Mouse (Mus musculus): Measurements from ENCODE around the gene Disc1. TPM values are rescaled to one million over a fixed set of nuclear protein-coding genes. Genes with fewer than 3 reads are reported as not detected.
A peak's percentile ranks its signal among the peaks of the same experiment; 100 is the strongest.

Disc1 gene
- polyA plus RNA-seq, 1 experiment from 2014 or later, result 2.2 TPM

DNA sequence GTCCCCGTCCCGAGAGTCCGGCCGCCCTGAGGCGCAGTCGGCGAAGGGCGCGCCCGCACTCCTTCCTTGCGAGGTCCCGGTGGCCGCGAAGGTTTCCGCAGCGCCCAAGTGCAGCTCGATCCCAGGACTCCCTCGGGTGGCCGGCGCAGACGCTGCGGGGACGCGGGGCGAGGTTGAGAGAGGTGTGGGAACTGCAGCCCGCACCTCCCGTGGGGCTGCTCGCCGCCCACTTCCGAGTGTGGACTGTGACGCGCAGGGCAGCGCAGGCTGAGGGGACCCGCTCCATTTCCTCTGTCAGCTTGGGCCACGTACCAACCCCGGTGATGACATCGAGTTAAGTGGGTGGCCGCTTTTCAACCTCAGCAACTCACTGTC lies 428 bp downstream of the Disc1 start:
- Histone ChIP-seq H3K4me1 (ENCODE audit: control insufficient read depth, insufficient read depth, low read length) (peaks cover 8% of the 10 kb centered on the region; the same call in 1 of the 2 replicates), H3K9me3 (ENCODE audit: control insufficient read depth, low read length) (no peaks in the 10 kb centered on the region), H3K27me3 (ENCODE audit: control insufficient read depth, insufficient read depth, low read length) (peaks cover 29% of the 10 kb centered on the region), H3K9ac (ENCODE audit: low read depth, low read length) (peak overlapping the region; percentile 74), H3K36me3 (ENCODE audit: control insufficient read depth, insufficient read depth, low read length) (no peaks in the 10 kb centered on the region), H3K4me3 (ENCODE audit: low read length) (peak overlapping the region; percentile 76), H3K27ac (ENCODE audit: low read depth, low read length) (peak overlapping the region; percentile 63; the same call in 1 of the 2 replicates), H3K4me2 (replicated peaks; ENCODE audit: low read depth, low read length) (peak overlapping the region; percentile 98)
- peak; percentile 67 for ATAC-seq (ENCODE audit: low FRiP score, low TSS enrichment)
- WGBS, result 0% methylated on average over 28 of the region's 38 CpGs

DNA sequence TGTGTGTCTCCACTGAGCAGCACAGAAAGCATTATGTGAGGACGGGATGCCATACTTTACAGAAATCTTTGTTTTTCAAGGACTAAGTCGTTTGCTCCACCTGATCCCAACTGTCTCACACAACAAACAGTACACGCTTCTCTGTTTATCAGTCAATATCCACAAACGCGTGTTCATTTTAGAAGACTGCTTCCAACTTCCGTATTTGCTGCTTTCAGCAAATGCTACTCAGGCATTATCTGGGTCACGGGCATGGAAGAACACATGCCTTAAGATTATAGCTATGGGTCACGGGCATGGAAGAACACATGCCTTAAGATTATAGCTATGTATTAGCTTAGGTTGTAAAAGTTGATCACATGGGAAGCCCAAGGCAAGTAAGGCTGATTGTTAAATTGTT lies 6.9 kb downstream of the Disc1 start:
- H3K4me3 ChIP-seq (ENCODE audit: low read length), result no peak overlapping the region
- H3K9me3 ChIP-seq (ENCODE audit: control insufficient read depth, low read length), result no peaks in the 10 kb centered on the region
- no peaks in the 10 kb centered on the region for H3K27me3 ChIP-seq (ENCODE audit: control insufficient read depth, insufficient read depth, low read length)
- no peak overlapping the region for H3K9ac ChIP-seq (ENCODE audit: low read depth, low read length)
- 84% methylated on average over 8 of the region's 8 CpGs for WGBS
- no peak overlapping the region for H3K4me2 ChIP-seq (replicated peaks; ENCODE audit: low read depth, low read length)
- no peak overlapping the region for H3K27ac ChIP-seq (ENCODE audit: low read depth, low read length)
- H3K4me1 ChIP-seq (ENCODE audit: control insufficient read depth, insufficient read depth, low read length), result no peaks in the 10 kb centered on the region
- no peak for ATAC-seq (ENCODE audit: low FRiP score, low TSS enrichment)
- no peaks in the 10 kb centered on the region for H3K36me3 ChIP-seq (ENCODE audit: control insufficient read depth, insufficient read depth, low read length)

DNA sequence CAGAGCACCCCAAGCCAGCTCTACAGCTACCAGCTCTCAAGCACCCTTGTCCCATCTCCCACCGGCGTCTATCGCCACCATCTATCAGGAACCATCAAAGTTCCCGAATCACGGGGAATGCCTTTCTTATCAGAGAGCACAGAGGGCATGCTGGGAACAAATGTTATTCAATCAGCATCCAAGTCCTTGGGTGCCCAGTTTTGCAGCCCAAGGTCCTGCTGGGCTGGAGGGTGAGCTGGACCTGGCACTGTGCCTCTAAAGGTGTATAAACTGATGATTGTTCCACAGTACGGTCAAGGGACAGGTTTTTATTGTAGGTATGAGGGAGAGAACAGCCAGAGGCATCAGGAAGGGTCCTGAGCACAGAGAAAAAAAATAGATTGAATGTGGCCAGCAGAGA lies 11.6 kb downstream of the Disc1 start:
- Histone ChIP-seq H3K4me2 (replicated peaks; ENCODE audit: low read depth, low read length) (no peak overlapping the region), H3K9ac (ENCODE audit: low read depth, low read length) (no peak overlapping the region), H3K36me3 (ENCODE audit: control insufficient read depth, insufficient read depth, low read length) (no peaks in the 10 kb centered on the region), H3K4me1 (ENCODE audit: control insufficient read depth, insufficient read depth, low read length) (peaks cover 5% of the 10 kb centered on the region; the same call in 1 of the 2 replicates), H3K27me3 (ENCODE audit: control insufficient read depth, insufficient read depth, low read length) (no peaks in the 10 kb centered on the region), H3K9me3 (ENCODE audit: control insufficient read depth, low read length) (no peaks in the 10 kb centered on the region), H3K27ac (ENCODE audit: low read depth, low read length) (no peak overlapping the region), H3K4me3 (ENCODE audit: low read length) (no peak overlapping the region)
- WGBS, result 83% methylated on average over 6 of the region's 6 CpGs
- ATAC-seq (ENCODE audit: low FRiP score, low TSS enrichment), result no peak

DNA sequence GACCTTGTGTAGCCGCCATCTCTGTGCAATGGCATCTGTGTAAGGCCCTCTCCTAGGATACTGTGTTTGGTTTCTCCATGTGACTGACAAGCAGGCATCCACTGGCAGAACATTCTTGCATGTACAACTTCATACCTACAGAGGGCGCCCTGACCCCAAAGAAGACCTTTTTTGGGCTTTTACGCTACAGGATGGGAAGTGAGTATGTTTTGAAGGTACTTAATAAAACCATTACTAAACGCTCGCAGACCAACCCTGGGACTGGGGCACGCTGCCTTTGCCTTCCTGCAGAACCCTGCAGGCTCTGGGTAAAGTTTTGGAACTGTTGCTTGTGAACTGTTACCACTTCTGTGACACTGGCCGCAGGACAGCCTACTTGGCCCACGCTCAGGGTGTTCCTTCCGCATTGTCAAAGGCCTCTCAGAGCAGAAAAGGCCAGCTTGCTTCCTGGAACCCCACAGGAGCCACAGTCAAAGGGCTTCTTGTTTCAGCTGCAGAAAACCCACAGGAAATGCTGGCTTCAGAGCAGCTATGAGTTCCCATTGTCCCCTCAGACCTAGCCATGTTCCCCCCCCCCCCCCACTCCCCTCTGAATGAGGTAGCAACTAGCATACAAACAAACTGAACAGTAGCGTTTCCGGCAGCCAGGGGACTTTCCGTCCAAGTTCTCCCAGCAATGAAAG lies 13.1 kb downstream of the Disc1 start:
- ATAC-seq (ENCODE audit: low FRiP score, low TSS enrichment), result peak; percentile 24; the same call in 1 of the 2 replicates
- Histone ChIP-seq H3K4me3 (ENCODE audit: low read length) (no peak overlapping the region), H3K9me3 (ENCODE audit: control insufficient read depth, low read length) (no peaks in the 10 kb centered on the region), H3K9ac (ENCODE audit: low read depth, low read length) (no peak overlapping the region), H3K36me3 (ENCODE audit: control insufficient read depth, insufficient read depth, low read length) (no peaks in the 10 kb centered on the region), H3K4me1 (ENCODE audit: control insufficient read depth, insufficient read depth, low read length) (peaks cover 5% of the 10 kb centered on the region; the same call in 1 of the 2 replicates), H3K27ac (ENCODE audit: low read depth, low read length) (peak overlapping the region; percentile 71; the same call in 1 of the 2 replicates), H3K4me2 (replicated peaks; ENCODE audit: low read depth, low read length) (no peak overlapping the region), H3K27me3 (ENCODE audit: control insufficient read depth, insufficient read depth, low read length) (no peaks in the 10 kb centered on the region)
- WGBS, result 42% methylated on average over 12 of the region's 12 CpGs

DNA sequence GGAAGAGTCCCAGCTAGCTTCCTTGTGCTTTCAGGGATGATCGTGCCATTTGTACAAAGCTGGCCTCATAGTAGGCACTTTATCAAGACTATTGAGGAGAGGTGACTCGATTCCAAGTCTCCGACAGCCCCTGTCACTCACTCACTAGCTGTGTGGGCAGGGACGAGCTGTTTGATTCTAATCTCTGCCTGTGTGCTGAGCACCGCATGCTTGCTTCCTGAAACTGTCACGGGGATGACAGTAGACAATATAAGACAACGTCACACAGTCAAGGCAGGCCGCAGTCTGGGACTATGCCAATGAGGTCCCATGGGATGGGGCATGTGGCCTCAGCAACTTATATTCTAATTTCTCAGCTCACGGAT lies 13.6 kb downstream of the Disc1 start:
- H3K36me3 ChIP-seq (ENCODE audit: control insufficient read depth, insufficient read depth, low read length), result no peaks in the 10 kb centered on the region
- no peaks in the 10 kb centered on the region for H3K9me3 ChIP-seq (ENCODE audit: control insufficient read depth, low read length)
- H3K4me1 ChIP-seq (ENCODE audit: control insufficient read depth, insufficient read depth, low read length), result peaks cover 5% of the 10 kb centered on the region; the same call in 1 of the 2 replicates
- no peaks in the 10 kb centered on the region for H3K27me3 ChIP-seq (ENCODE audit: control insufficient read depth, insufficient read depth, low read length)
- H3K27ac ChIP-seq (ENCODE audit: low read depth, low read length), result peak overlapping the region; percentile 71; the same call in 1 of the 2 replicates
- peak; percentile 72 for ATAC-seq (ENCODE audit: low FRiP score, low TSS enrichment)
- no peak overlapping the region for H3K9ac ChIP-seq (ENCODE audit: low read depth, low read length)
- H3K4me2 ChIP-seq (replicated peaks; ENCODE audit: low read depth, low read length), result no peak overlapping the region
- 78% methylated on average over 9 of the region's 9 CpGs for WGBS
- H3K4me3 ChIP-seq (ENCODE audit: low read length), result no peak overlapping the region

DNA sequence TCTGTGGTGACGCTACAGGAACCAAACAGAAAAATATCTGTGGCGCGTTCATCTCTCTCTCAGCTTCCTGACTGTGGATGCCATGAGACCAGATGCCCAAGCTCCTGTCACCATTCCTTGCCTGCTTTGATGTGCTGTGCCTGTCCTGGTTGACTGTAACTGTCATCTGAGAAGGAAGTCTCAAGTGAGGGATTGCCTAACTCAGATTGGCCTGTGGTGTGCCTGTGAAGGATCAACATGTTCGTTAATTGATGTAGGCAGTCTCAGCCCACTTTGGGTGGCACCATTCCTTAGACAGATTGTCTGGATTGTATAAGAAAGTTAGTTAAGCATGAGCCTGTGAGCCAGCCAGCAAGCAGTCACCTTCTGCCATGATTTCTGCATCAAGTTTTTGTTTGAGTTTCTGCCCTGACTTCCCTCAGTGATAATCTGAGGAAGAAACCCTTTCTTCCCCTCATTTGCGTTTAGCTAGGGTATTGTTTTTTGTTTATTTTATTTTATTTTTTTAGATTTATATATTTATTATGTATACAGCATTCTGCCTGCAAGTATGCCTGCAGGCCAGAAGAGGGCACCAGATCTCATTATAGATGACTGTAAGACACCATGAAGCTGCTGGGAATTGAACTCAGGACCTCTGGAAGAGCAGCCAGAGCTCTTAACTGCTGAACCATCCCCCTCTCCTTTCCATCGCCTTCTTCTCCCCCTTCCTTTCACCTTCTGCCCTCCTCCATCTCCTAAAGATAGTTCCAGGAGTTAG lies 14.3 kb downstream of the Disc1 start:
- no peaks in the 10 kb centered on the region for H3K36me3 ChIP-seq (ENCODE audit: control insufficient read depth, insufficient read depth, low read length)
- H3K27ac ChIP-seq (ENCODE audit: low read depth, low read length), result peak overlapping the region; percentile 71; the same call in 1 of the 2 replicates
- H3K27me3 ChIP-seq (ENCODE audit: control insufficient read depth, insufficient read depth, low read length), result no peaks in the 10 kb centered on the region
- ATAC-seq (ENCODE audit: low FRiP score, low TSS enrichment), result no peak
- 87% methylated on average over 6 of the region's 6 CpGs for WGBS
- peaks cover 5% of the 10 kb centered on the region; the same call in 1 of the 2 replicates for H3K4me1 ChIP-seq (ENCODE audit: control insufficient read depth, insufficient read depth, low read length)
- no peak overlapping the region for H3K9ac ChIP-seq (ENCODE audit: low read depth, low read length)
- H3K4me2 ChIP-seq (replicated peaks; ENCODE audit: low read depth, low read length), result no peak overlapping the region
- H3K4me3 ChIP-seq (ENCODE audit: low read length), result no peak overlapping the region
- no peaks in the 10 kb centered on the region for H3K9me3 ChIP-seq (ENCODE audit: control insufficient read depth, low read length)

DNA sequence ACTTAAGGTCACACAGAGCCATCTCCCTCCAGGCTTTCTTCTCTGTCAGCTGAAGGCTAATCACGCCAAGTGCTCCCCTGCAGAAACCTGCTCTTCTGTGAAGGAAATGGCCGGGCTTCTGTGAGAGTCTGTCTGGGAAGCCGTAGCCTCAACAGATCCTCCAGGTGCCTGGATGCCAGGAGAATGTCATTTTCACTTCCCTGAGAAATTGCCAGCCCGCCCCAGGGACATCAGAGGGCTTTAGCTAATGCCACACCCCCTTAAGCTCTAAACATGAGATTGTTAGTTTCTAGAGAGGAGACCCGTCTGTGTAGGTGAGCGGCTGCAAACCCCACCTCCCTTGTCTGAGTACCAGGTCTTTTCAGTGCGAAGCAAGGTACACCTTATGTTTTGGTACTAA lies 15.3 kb downstream of the Disc1 start:
- no peak overlapping the region for H3K9ac ChIP-seq (ENCODE audit: low read depth, low read length)
- no peak overlapping the region for H3K4me2 ChIP-seq (replicated peaks; ENCODE audit: low read depth, low read length)
- no peaks in the 10 kb centered on the region for H3K9me3 ChIP-seq (ENCODE audit: control insufficient read depth, low read length)
- no peak for ATAC-seq (ENCODE audit: low FRiP score, low TSS enrichment)
- no peak overlapping the region for H3K4me3 ChIP-seq (ENCODE audit: low read length)
- no peak overlapping the region for H3K27ac ChIP-seq (ENCODE audit: low read depth, low read length)
- 66% methylated on average over 7 of the region's 7 CpGs for WGBS
- peaks cover 5% of the 10 kb centered on the region; the same call in 1 of the 2 replicates for H3K4me1 ChIP-seq (ENCODE audit: control insufficient read depth, insufficient read depth, low read length)
- H3K27me3 ChIP-seq (ENCODE audit: control insufficient read depth, insufficient read depth, low read length), result no peaks in the 10 kb centered on the region
- H3K36me3 ChIP-seq (ENCODE audit: control insufficient read depth, insufficient read depth, low read length), result no peaks in the 10 kb centered on the region

DNA sequence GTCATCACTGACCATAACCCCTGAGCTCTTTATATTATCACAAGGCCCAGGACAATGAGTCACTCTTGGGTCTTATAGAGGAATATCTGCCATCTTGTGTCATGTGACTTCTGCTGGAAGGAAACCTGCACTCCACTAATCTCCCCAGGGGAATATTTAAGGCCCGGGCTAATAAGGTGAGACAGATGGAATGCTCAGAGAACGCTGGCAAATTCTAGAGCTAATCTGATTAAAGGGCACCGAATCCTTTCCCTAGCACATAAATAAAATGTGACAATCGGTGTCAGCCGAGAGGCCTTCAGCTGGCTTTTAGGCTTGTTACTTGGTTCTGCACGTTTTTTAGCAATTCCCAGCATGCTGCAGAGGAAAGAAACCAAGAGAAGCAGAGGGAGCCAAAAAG lies 15.7 kb downstream of the Disc1 start:
- 55% methylated on average over 6 of the region's 6 CpGs for WGBS
- H3K4me1 ChIP-seq (ENCODE audit: control insufficient read depth, insufficient read depth, low read length), result peaks cover 5% of the 10 kb centered on the region; the same call in 1 of the 2 replicates
- no peak overlapping the region for H3K27ac ChIP-seq (ENCODE audit: low read depth, low read length)
- no peak overlapping the region for H3K9ac ChIP-seq (ENCODE audit: low read depth, low read length)
- no peaks in the 10 kb centered on the region for H3K36me3 ChIP-seq (ENCODE audit: control insufficient read depth, insufficient read depth, low read length)
- no peaks in the 10 kb centered on the region for H3K27me3 ChIP-seq (ENCODE audit: control insufficient read depth, insufficient read depth, low read length)
- no peak overlapping the region for H3K4me2 ChIP-seq (replicated peaks; ENCODE audit: low read depth, low read length)
- no peaks in the 10 kb centered on the region for H3K9me3 ChIP-seq (ENCODE audit: control insufficient read depth, low read length)
- no peak for ATAC-seq (ENCODE audit: low FRiP score, low TSS enrichment)
- no peak overlapping the region for H3K4me3 ChIP-seq (ENCODE audit: low read length)

DNA sequence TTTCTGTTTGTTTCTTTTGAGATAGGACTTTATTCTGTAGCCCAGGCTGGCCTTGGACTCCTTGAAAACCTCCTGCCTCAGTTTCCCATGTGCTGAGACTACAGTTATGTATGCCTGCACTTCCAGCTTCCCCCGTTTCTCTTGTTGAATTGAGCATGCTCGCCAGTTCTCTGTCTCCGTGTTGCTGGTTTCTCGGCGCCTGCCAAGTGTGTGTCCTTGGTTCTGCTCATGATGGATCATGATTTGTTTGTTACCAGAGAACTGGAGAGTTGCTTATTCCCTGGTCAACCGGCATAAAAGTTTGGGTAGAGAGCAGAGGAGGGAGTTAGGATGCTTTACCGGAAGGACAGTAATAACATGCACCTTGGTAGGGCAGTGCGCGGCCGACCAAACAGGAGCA lies 20.1 kb downstream of the Disc1 start:
- no peaks in the 10 kb centered on the region for H3K36me3 ChIP-seq (ENCODE audit: control insufficient read depth, insufficient read depth, low read length)
- H3K9me3 ChIP-seq (ENCODE audit: control insufficient read depth, low read length), result no peaks in the 10 kb centered on the region
- H3K27ac ChIP-seq (ENCODE audit: low read depth, low read length), result no peak overlapping the region
- no peak overlapping the region for H3K4me3 ChIP-seq (ENCODE audit: low read length)
- H3K9ac ChIP-seq (ENCODE audit: low read depth, low read length), result no peak overlapping the region
- no peak overlapping the region for H3K4me2 ChIP-seq (replicated peaks; ENCODE audit: low read depth, low read length)
- 95% methylated on average over 10 of the region's 10 CpGs for WGBS
- H3K4me1 ChIP-seq (ENCODE audit: control insufficient read depth, insufficient read depth, low read length), result no peaks in the 10 kb centered on the region
- no peak for ATAC-seq (ENCODE audit: low FRiP score, low TSS enrichment)
- H3K27me3 ChIP-seq (ENCODE audit: control insufficient read depth, insufficient read depth, low read length), result no peaks in the 10 kb centered on the region

Data from kidney, embryonic 14.5 days (tissue).